20 mouse cellular contexts compared by ENCODE assay signal in genomic region chr3:127118777-127119176, GRCm38 (mm10).
A peak's percentile ranks its signal among the peaks of the same experiment; 100 is the strongest.
DNase-seq lines count a peak whose midpoint lies in the region; ATAC-seq and TF ChIP-seq lines count a peak whose summit lies in the region.
"Had no signal": no experiment of that assay in that cellular context is flagged by ENCODE, and none has a peak within 500 bp of the region (broad histone marks: within the 10 kb centered on the region; RNA-seq: fewer than 3 reads in every experiment).

No protein-coding gene starts in this region.

- no peak overlapping the region for H3K27ac ChIP-seq in heart, adult 2 months
- no peak overlapping the region for H3K27ac ChIP-seq in liver, embryonic 12.5 days
- no peak overlapping the region for H3K27ac ChIP-seq in liver, embryonic 13.5 days
- H3K27ac ChIP-seq: embryonic facial prominence, embryonic 10.5 days; forebrain, embryonic 13.5 days; heart, embryonic 15.5 days; hindbrain, embryonic 13.5 days had no signal

- 88% methylated on average over 4 of the region's 4 CpGs for WGBS in heart, adult 2 months
- 67% methylated on average over 4 of the region's 4 CpGs for WGBS in liver, embryonic 12.5 days (ENCODE audit: insufficient replicate concordance)
- WGBS in liver, embryonic 13.5 days (ENCODE audit: insufficient replicate concordance), result 64% methylated on average over 4 of the region's 4 CpGs

- H3K9ac ChIP-seq in heart, adult 2 months (ENCODE audit: low read depth, low read length), result no peak overlapping the region
- H3K9ac ChIP-seq in liver, embryonic 12.5 days, result no peak overlapping the region
- H3K9ac ChIP-seq in liver, embryonic 13.5 days, result no peak overlapping the region
- H3K9ac ChIP-seq: forebrain, embryonic 13.5 days; forebrain, postnatal 0 days; heart, embryonic 15.5 days; hindbrain, embryonic 13.5 days had no signal

- H3K4me3 ChIP-seq in heart, adult 2 months, result no peak overlapping the region
- no peak overlapping the region for H3K4me3 ChIP-seq in liver, embryonic 12.5 days
- H3K4me3 ChIP-seq in liver, embryonic 13.5 days (replicated peaks), result no peak overlapping the region
- H3K4me3 ChIP-seq: embryonic facial prominence, embryonic 10.5 days; forebrain, embryonic 13.5 days; heart, embryonic 15.5 days; hindbrain, embryonic 13.5 days had no signal

- no peak for TF ChIP-seq POLR2A in heart, adult 2 months (IDR thresholded peaks at IDR 0.05; ENCODE audit: insufficient read depth, low read depth, low read length)

- H3K36me3 ChIP-seq in heart, adult 2 months (ENCODE audit: control insufficient read depth, insufficient read depth, low read length), result peaks cover 2% of the 10 kb centered on the region; the same call in 1 of the 2 replicates
- no peaks in the 10 kb centered on the region for H3K36me3 ChIP-seq in liver, embryonic 12.5 days
- no peaks in the 10 kb centered on the region for H3K36me3 ChIP-seq in liver, embryonic 13.5 days
- H3K36me3 ChIP-seq: embryonic facial prominence, embryonic 10.5 days; heart, embryonic 15.5 days; hindbrain, embryonic 13.5 days had no signal

- peaks cover 2% of the 10 kb centered on the region for H3K4me1 ChIP-seq in heart, adult 2 months (ENCODE audit: control insufficient read depth, insufficient read depth, low read length)
- H3K4me1 ChIP-seq in liver, embryonic 12.5 days, result no peaks in the 10 kb centered on the region
- no peaks in the 10 kb centered on the region for H3K4me1 ChIP-seq in liver, embryonic 13.5 days (replicated peaks)

- TF ChIP-seq CTCF in heart, adult 2 months (IDR thresholded peaks at IDR 0.05), result no peak

- H3K4me2 ChIP-seq in liver, embryonic 12.5 days, result no peak overlapping the region
- H3K4me2 ChIP-seq in liver, embryonic 13.5 days, result no peak overlapping the region
- H3K4me2 ChIP-seq: forebrain, embryonic 13.5 days; heart, embryonic 11.5 days; heart, embryonic 15.5 days; hindbrain, embryonic 13.5 days had no signal

- TF ChIP-seq EP300 in heart, adult 2 months (IDR thresholded peaks at IDR 0.05; ENCODE audit: insufficient read depth, low read depth, low read length), result no peak

- H3K9me3 ChIP-seq in liver, embryonic 12.5 days (replicated peaks), result no peaks in the 10 kb centered on the region
- no peaks in the 10 kb centered on the region for H3K9me3 ChIP-seq in liver, embryonic 13.5 days (replicated peaks)
- H3K9me3 ChIP-seq: embryonic facial prominence, embryonic 10.5 days; forebrain, embryonic 13.5 days; heart, embryonic 15.5 days; hindbrain, embryonic 13.5 days had no signal

- H3K27me3 ChIP-seq in heart, adult 2 months (ENCODE audit: control insufficient read depth, insufficient read depth, low read length), result no peaks in the 10 kb centered on the region
- H3K27me3 ChIP-seq in liver, embryonic 12.5 days (replicated peaks), result no peaks in the 10 kb centered on the region
- H3K27me3 ChIP-seq in liver, embryonic 13.5 days, result no peaks in the 10 kb centered on the region
- H3K27me3 ChIP-seq: forebrain, embryonic 13.5 days; heart, embryonic 15.5 days; hindbrain, embryonic 13.5 days had no signal

- peak; percentile 62 for DNase-seq in heart, adult 11 months
- no peak for DNase-seq in heart, adult 2 months
- DNase-seq in liver, result peak; percentile 5
- DNase-seq in liver, embryonic 13.5 days, result no peak
- no peak for DNase-seq in left cerebral cortex, postnatal 10 days (ENCODE audit: extremely low spot score in 1 of 2, low spot score in 2 of 2)
- DNase-seq in retina, postnatal 1 day, result no peak
- DNase-seq: adrenal gland, postnatal 14 days; cerebellum, adult 18-20 months; cerebellum, adult 9-11 months; cerebellum, postnatal 36 days; forebrain, postnatal 0 days; gastrocnemius, postnatal 36 days; heart, adult 18-20 months; heart, postnatal 14 days had no signal

- no peak for ATAC-seq in liver, embryonic 12.5 days
- ATAC-seq in liver, embryonic 13.5 days (ENCODE audit: low read depth), result peak; percentile 40; the same call in 1 of the 2 replicates
- ATAC-seq: forebrain, embryonic 13.5 days; forebrain, postnatal 0 days had no signal

- intact Hi-C loops in heart, adult 2 months (cut with DNase I), result no loop called here
- intact Hi-C loops in left cerebral cortex, postnatal 10 days (cut with DNase I), result no loop called here

- H3K79me2 ChIP-seq in heart, adult 2 months (replicated peaks; ENCODE audit: control insufficient read depth, insufficient read depth, low read length), result peaks cover 1% of the 10 kb centered on the region; the same call in 1 of the 2 replicates

Comparison
In these comparisons a context has a peak if more than half of its experiments do, and no peak if none do; other contexts are left out.
1. DNase-seq: peak in heart, adult 11 months (single experiment) and liver (single experiment); none in heart, adult 2 months (0 of 2), liver, embryonic 13.5 days (single experiment), left cerebral cortex, postnatal 10 days (0 of 2) and retina, postnatal 1 day (single experiment).